In the genomic region with DNA sequence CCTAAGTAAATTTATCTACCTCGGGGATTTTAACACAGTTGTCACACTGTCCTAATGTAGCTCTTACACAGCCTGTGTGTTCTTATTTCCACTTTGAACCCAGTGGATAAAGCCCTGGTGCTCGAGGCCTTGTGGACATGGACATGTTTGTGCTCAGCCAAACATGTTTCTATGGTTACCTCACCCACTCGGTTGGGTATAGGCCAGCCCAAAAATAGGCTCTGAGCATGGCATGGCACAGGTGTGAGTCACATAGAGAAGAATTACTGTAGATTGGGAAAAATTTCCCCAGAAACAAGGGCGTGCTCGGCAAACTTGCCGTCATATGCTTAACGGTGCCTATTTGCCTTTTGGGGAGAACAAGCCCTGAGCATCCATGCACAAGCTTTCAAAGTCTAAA, we compare ENCODE assay signal across 13 mouse cellular contexts.
DNase-seq lines count a peak whose midpoint lies in the region; TF ChIP-seq lines count a peak whose summit lies in the region.
"Had no signal": no experiment of that assay in that cellular context is flagged by ENCODE, and none has a peak within 500 bp of the region (broad histone marks: within the 10 kb centered on the region; RNA-seq: fewer than 3 reads in every experiment).

No protein-coding gene starts in this region.

- intact Hi-C loops in heart, adult 2 months (cut with DNase I), result no loop called here
- intact Hi-C loops in heart, postnatal 36 days (cut with DNase I), result no loop called here

- H3K36me3 ChIP-seq in heart, adult 2 months (ENCODE audit: control insufficient read depth, insufficient read depth, low read length), result peaks cover 3% of the 10 kb centered on the region
- H3K36me3 ChIP-seq in splenic B cell, adult 2 months (ENCODE audit: control insufficient read depth, insufficient read depth, low read length, poor library complexity, severe bottlenecking), result no peaks in the 10 kb centered on the region
- H3K36me3 ChIP-seq: hindbrain, embryonic 10.5 days; midbrain, embryonic 15.5 days had no signal

- H3K27me3 ChIP-seq in heart, adult 2 months (ENCODE audit: control insufficient read depth, insufficient read depth, low read length), result no peaks in the 10 kb centered on the region
- no peaks in the 10 kb centered on the region for H3K27me3 ChIP-seq in splenic B cell, adult 2 months (ENCODE audit: control insufficient read depth, insufficient read depth, low read length, poor library complexity, severe bottlenecking)
- H3K27me3 ChIP-seq: midbrain, embryonic 15.5 days had no signal

- TF ChIP-seq CTCF in heart, adult 2 months (IDR thresholded peaks at IDR 0.05), result no peak

- no peak for TF ChIP-seq EP300 in heart, adult 2 months (IDR thresholded peaks at IDR 0.05; ENCODE audit: insufficient read depth, low read depth, low read length)

- H3K4me1 ChIP-seq in heart, adult 2 months (ENCODE audit: control insufficient read depth, insufficient read depth, low read length), result peaks cover 36% of the 10 kb centered on the region
- H3K4me1 ChIP-seq: midbrain, embryonic 15.5 days had no signal

- TF ChIP-seq POLR2A in heart, adult 2 months (IDR thresholded peaks at IDR 0.05; ENCODE audit: insufficient read depth, low read depth, low read length), result no peak

- no peak for DNase-seq in heart, adult 2 months
- DNase-seq in heart, postnatal 36 days, result no peak
- DNase-seq in right cerebral cortex, adult 18-20 months, result peak; percentile 55
- no peak for DNase-seq in right cerebral cortex, postnatal 4 days
- peak; percentile 38 to 55 for DNase-seq in frontal cortex, postnatal 36 days (ENCODE audit: low spot score in 2 of 2)
- peak; percentile 25 for DNase-seq in splenic B cell, adult 2 months (ENCODE audit: low read depth, low spot score)
- DNase-seq in testis, postnatal 14 days (ENCODE audit: low spot score), result no peak
- no peak for DNase-seq in yolk sac, embryonic 10.5 days (ENCODE audit: low spot score)
- DNase-seq: kidney, adult 8-10 months had no signal

- 38% methylated on average over 7 of the region's 7 CpGs for WGBS in heart, adult 2 months

- H3K79me2 ChIP-seq in heart, adult 2 months (replicated peaks; ENCODE audit: control insufficient read depth, insufficient read depth, low read length), result no peaks in the 10 kb centered on the region; the same call in 1 of the 2 replicates

- peak overlapping the region; percentile 90 for H3K27ac ChIP-seq in heart, adult 2 months
- H3K27ac ChIP-seq: hindbrain, embryonic 10.5 days; liver, embryonic 14.5 days; midbrain, embryonic 15.5 days had no signal

- peak overlapping the region; percentile 19; the same call in 1 of the 2 replicates for H3K4me3 ChIP-seq in heart, adult 2 months
- H3K4me3 ChIP-seq: erythroblast, embryonic 14.5 days; hindbrain, embryonic 10.5 days; midbrain, embryonic 15.5 days had no signal

- H3K9ac ChIP-seq in heart, adult 2 months (ENCODE audit: low read depth, low read length), result no peak overlapping the region
- H3K9ac ChIP-seq: liver, embryonic 14.5 days; midbrain, embryonic 15.5 days had no signal

Comparison
In these comparisons a context has a peak if more than half of its experiments do, and no peak if none do; other contexts are left out.
1. DNase-seq: peak in right cerebral cortex, adult 18-20 months (single experiment), frontal cortex, postnatal 36 days (2 of 2) and splenic B cell, adult 2 months (single experiment); none in heart, adult 2 months (0 of 2), heart, postnatal 36 days (0 of 2), right cerebral cortex, postnatal 4 days (single experiment), testis, postnatal 14 days (single experiment) and yolk sac, embryonic 10.5 days (single experiment).